Mouse (Mus musculus) hindbrain, embryonic 13.5 days (tissue): ENCODE data around the gene Dcpp3. TPM values are rescaled to one million over a fixed set of nuclear protein-coding genes. Genes with fewer than 3 reads are reported as not detected.
"Not testable (repeated sequence)": the region's sequence is repeated elsewhere in the genome, so short reads cannot be mapped to it uniquely, and the experiment has no call there.

ENCODE experiments used
- ATAC-seq: fragments of 200-750 bp; cut with Nextera tagmentation; 2 replicates; pipeline ENCODE4 v1.8.0; 2017; ENCODE audit warnings: moderate TSS enrichment; ENCODE audit not compliant: low FRiP score
- H3K27ac ChIP-seq: fragments of 300-500 bp; sonication (generic); 2 replicates; pipeline ENCODE4 v1.5.1; 2015; ENCODE audit warnings: inconsistent platforms, mild to moderate bottlenecking, moderate library complexity
- H3K27me3 ChIP-seq: fragments of 300-500 bp; sonication (generic); 2 replicates; pipeline ENCODE4 v1.6.1; 2015; ENCODE audit warnings: mild to moderate bottlenecking, inconsistent platforms
- H3K36me3 ChIP-seq: fragments of 300-500 bp; sonication (generic); 2 replicates; pipeline ENCODE4 v1.6.1; 2015; ENCODE audit warnings: mild to moderate bottlenecking, inconsistent platforms
- H3K4me1 ChIP-seq: fragments of 300-500 bp; sonication (generic); replicated peaks from 2 replicates; pipeline ENCODE4 v1.6.1; 2015; ENCODE audit warnings: inconsistent platforms
- H3K4me2 ChIP-seq: fragments of 300-500 bp; sonication (generic); 2 replicates; pipeline ENCODE4 v1.6.1; 2015; ENCODE audit warnings: inconsistent platforms, mild to moderate bottlenecking, moderate library complexity
- H3K4me3 ChIP-seq: fragments of 300-500 bp; sonication (generic); 2 replicates; pipeline ENCODE4 v1.5.1; 2015; ENCODE audit warnings: mild to moderate bottlenecking, inconsistent platforms
- H3K9ac ChIP-seq: fragments of 300-500 bp; sonication (generic); 2 replicates; pipeline ENCODE4 v1.6.1; 2015; ENCODE audit warnings: mild to moderate bottlenecking, inconsistent platforms
- H3K9me3 ChIP-seq: fragments of 300-500 bp; sonication (generic); 2 replicates; pipeline ENCODE4 v1.6.1; 2016; ENCODE audit warnings: inconsistent platforms
- WGBS: fragments of 180-500 bp; shearing (Covaris S2); methylation state at CpG from one replicate; pipeline ENCODE4 v1.1.7; 2015; 5-methylcytosine and 5-hydroxymethylcytosine counted together
- polyA plus RNA-seq: library from polyadenylated mRNA; unstranded; fragments of >200 nt; fragmentation: Nextera tagmentation; extraction: Ambion mirVana; gene quantifications from 2 replicates; pipeline ENCODE4 v1.2.1, GENCODE M21; 2015

Gene Dcpp3
- not detected in 2 replicates for polyA plus RNA-seq

- not testable (repeated sequence) for H3K4me3 ChIP-seq, H3K9ac ChIP-seq, H3K4me2 ChIP-seq, H3K27me3 ChIP-seq, H3K36me3 ChIP-seq, H3K27ac ChIP-seq, H3K9me3 ChIP-seq, ATAC-seq, H3K4me1 ChIP-seq
- WGBS: 84% methylated on average over 4 of the region's 4 CpGs
Measured at GRCm38 (mm10) chr17:23917158-23917557, at the start of gene Dcpp3. TSS of gene Dcpp3 (plus strand) at chr17:23917458.

- Histone ChIP-seq H3K27ac (no peak within 1 kb of the TSS), H3K4me2 (no peak within 1 kb of the TSS), H3K4me3 (no peak within 1 kb of the TSS), H3K27me3 (no peaks in the 10 kb centered on the region), H3K4me1 (no peaks in the 10 kb centered on the region), H3K9me3 (no peaks in the 10 kb centered on the region), H3K36me3 (no peaks in the 10 kb centered on the region), H3K9ac (no peak within 1 kb of the TSS)
- ATAC-seq: no peak
- 89% methylated on average over 15 of the region's 15 CpGs for WGBS
Measured at GRCm38 (mm10) chr17:23867756-23868155, 49.5 kb upstream of the Dcpp3 start, which contains the start of gene Prss21. TSS of gene Prss21 (plus strand) at chr17:23868056.

GRCm38 (mm10) chr17:23868513-23868912 lies 48.7 kb upstream of the Dcpp3 start:
- H3K4me2 ChIP-seq: no peak overlapping the region
- H3K4me1 ChIP-seq: no peaks in the 10 kb centered on the region
- H3K4me3 ChIP-seq: no peak overlapping the region
- no peak for ATAC-seq
- 91% methylated on average over 11 of the region's 11 CpGs for WGBS
- H3K9ac ChIP-seq: no peak overlapping the region
- H3K27ac ChIP-seq: no peak overlapping the region
- H3K27me3 ChIP-seq: no peaks in the 10 kb centered on the region
- H3K9me3 ChIP-seq: no peaks in the 10 kb centered on the region
- no peaks in the 10 kb centered on the region for H3K36me3 ChIP-seq

- Histone ChIP-seq H3K4me2 (no peak overlapping the region), H3K27ac (no peak overlapping the region), H3K27me3 (no peaks in the 10 kb centered on the region), H3K36me3 (no peaks in the 10 kb centered on the region), H3K4me3 (no peak overlapping the region), H3K4me1 (no peaks in the 10 kb centered on the region), H3K9me3 (no peaks in the 10 kb centered on the region), H3K9ac (no peak overlapping the region)
- 48% methylated on average over 8 of the region's 8 CpGs for WGBS
- ATAC-seq: peak; percentile 32; the same call in 1 of the 2 replicates
Measured at GRCm38 (mm10) chr17:23873884-23874856, 43.1 kb upstream of the Dcpp3 start.

- no peak overlapping the region for H3K27ac ChIP-seq
Measured at GRCm38 (mm10) chr17:23876741-23877140, 40.5 kb upstream of the Dcpp3 start.

GRCm38 (mm10) chr17:23877166-23877565 lies 40.1 kb upstream of the Dcpp3 start:
- H3K27ac ChIP-seq: no peak overlapping the region

More at GRCm38 (mm10) chr17:23876741-23877140, 40.5 kb upstream of the Dcpp3 start:
- no peaks in the 10 kb centered on the region for H3K27me3 ChIP-seq
- no peak overlapping the region for H3K4me2 ChIP-seq
- no peaks in the 10 kb centered on the region for H3K9me3 ChIP-seq
- ATAC-seq: peak; percentile 71
- no peak overlapping the region for H3K4me3 ChIP-seq
- no peaks in the 10 kb centered on the region for H3K4me1 ChIP-seq
- WGBS: 57% methylated on average over 3 of the region's 3 CpGs
- no peak overlapping the region for H3K9ac ChIP-seq
- no peaks in the 10 kb centered on the region for H3K36me3 ChIP-seq

GRCm38 (mm10) chr17:23880576-23880975 lies 36.7 kb upstream of the Dcpp3 start, which contains the start of the genes Dcpp1 and Dcpp2:
TSS of gene Dcpp1 (plus strand) at chr17:23880876.
TSS of gene Dcpp2 (plus strand) at chr17:23880880.
- 84% methylated on average over 4 of the region's 4 CpGs for WGBS
- not testable (repeated sequence) for H3K9me3 ChIP-seq, ATAC-seq, H3K27me3 ChIP-seq, H3K9ac ChIP-seq, H3K4me2 ChIP-seq, H3K4me3 ChIP-seq, H3K27ac ChIP-seq, H3K36me3 ChIP-seq, H3K4me1 ChIP-seq

More at GRCm38 (mm10) chr17:23877166-23877565, 40.1 kb upstream of the Dcpp3 start:
- H3K27me3 ChIP-seq: no peaks in the 10 kb centered on the region
- peak; percentile 24 for ATAC-seq
- 77% methylated on average over 2 of the region's 2 CpGs for WGBS
- no peaks in the 10 kb centered on the region for H3K9me3 ChIP-seq
- H3K9ac ChIP-seq: no peak overlapping the region
- no peaks in the 10 kb centered on the region for H3K4me1 ChIP-seq
- H3K4me3 ChIP-seq: no peak overlapping the region
- H3K4me2 ChIP-seq: no peak overlapping the region
- H3K36me3 ChIP-seq: no peaks in the 10 kb centered on the region

- H3K27me3 ChIP-seq: no peaks in the 10 kb centered on the region
- H3K27ac ChIP-seq: peak overlapping the region; percentile 93
- no peaks in the 10 kb centered on the region for H3K36me3 ChIP-seq
- H3K9ac ChIP-seq: peak overlapping the region; percentile 68
- peaks cover 11% of the 10 kb centered on the region for H3K4me1 ChIP-seq
- ATAC-seq: peak; percentile 97
- no peaks in the 10 kb centered on the region for H3K9me3 ChIP-seq
- H3K4me2 ChIP-seq: peak overlapping the region; percentile 79
- peak overlapping the region; percentile 57 for H3K4me3 ChIP-seq
- WGBS: under 1% methylated on average over 29 of the region's 29 CpGs
Measured at GRCm38 (mm10) chr17:23924531-23925007, 7.3 kb downstream of the Dcpp3 start.

- peak; percentile 87 for ATAC-seq
- Histone ChIP-seq H3K4me3 (peak overlapping the region; percentile 57), H3K4me1 (peaks cover 11% of the 10 kb centered on the region), H3K36me3 (no peaks in the 10 kb centered on the region), H3K27me3 (no peaks in the 10 kb centered on the region), H3K4me2 (peak overlapping the region; percentile 79), H3K9me3 (no peaks in the 10 kb centered on the region), H3K27ac (peak overlapping the region; percentile 93), H3K9ac (peak overlapping the region; percentile 68)
- under 1% methylated on average over 14 of the region's 14 CpGs for WGBS
Measured at GRCm38 (mm10) chr17:23925090-23925493, 7.8 kb downstream of the Dcpp3 start.

- Histone ChIP-seq H3K9me3 (no peaks in the 10 kb centered on the region), H3K36me3 (no peaks in the 10 kb centered on the region), H3K4me2 (no peak overlapping the region), H3K4me1 (no peaks in the 10 kb centered on the region), H3K4me3 (no peak overlapping the region), H3K27ac (no peak overlapping the region), H3K9ac (no peak overlapping the region), H3K27me3 (no peaks in the 10 kb centered on the region)
- 93% methylated on average over 5 of the region's 5 CpGs for WGBS
- no peak for ATAC-seq
Measured at GRCm38 (mm10) chr17:23931157-23931556, 13.9 kb downstream of the Dcpp3 start.

GRCm38 (mm10) chr17:23941372-23941771 lies 24.1 kb downstream of the Dcpp3 start, which contains the start of gene Sbp:
TSS of gene Sbp (plus strand) at chr17:23941672.
- peaks cover 4% of the 10 kb centered on the region; the same call in 1 of the 2 replicates for H3K27me3 ChIP-seq
- H3K9ac ChIP-seq: no peak within 1 kb of the TSS
- no peaks in the 10 kb centered on the region for H3K36me3 ChIP-seq
- no peak within 1 kb of the TSS for H3K4me3 ChIP-seq
- H3K4me2 ChIP-seq: no peak within 1 kb of the TSS
- ATAC-seq: no peak
- no peaks in the 10 kb centered on the region for H3K4me1 ChIP-seq
- no peak within 1 kb of the TSS for H3K27ac ChIP-seq
- no peaks in the 10 kb centered on the region for H3K9me3 ChIP-seq

- 84% methylated on average over 4 of the region's 4 CpGs for WGBS
- not testable (repeated sequence) for H3K4me3 ChIP-seq, H3K27me3 ChIP-seq, ATAC-seq, H3K4me2 ChIP-seq, H3K4me1 ChIP-seq, H3K9ac ChIP-seq, H3K9me3 ChIP-seq, H3K27ac ChIP-seq, H3K36me3 ChIP-seq
Measured at GRCm38 (mm10) chr17:23947486-23947885, 30.2 kb downstream of the Dcpp3 start.
